Mouse (Mus musculus) liver, postnatal 0 days (tissue): ENCODE data around the gene AI837181.

Experiments used
- CTCF ChIP-seq: sonication (generic); IDR thresholded peaks from 2 replicates; pipeline ENCODE4 v1.5.1; 2016; ENCODE audit warnings: antibody characterized with exemption, low read depth
- EP300 ChIP-seq: IDR thresholded peaks from 2 replicates; pipeline ENCODE4 v1.6.1; 2016; ENCODE audit warnings: antibody characterized with exemption, low read depth, mild to moderate bottlenecking

GRCm38 (mm10) chr19:5456922-5457745 is 32.2 kb downstream of the AI837181 start:
- TF ChIP-seq CTCF (peak; percentile 23), EP300 (no peak)
